Mouse (Mus musculus) cerebellum, adult 8-10 months (tissue): ENCODE measurements around the gene Lat.

ENCODE experiments used
- DNase-seq: peaks from one replicate; pipeline ENCODE4 v3.0.0; 2022

Lat gene

GRCm38 (mm10) chr7:126363038-126363437 is 6.3 kb downstream of the Lat start:
- DNase-seq = no peak

DNA sequence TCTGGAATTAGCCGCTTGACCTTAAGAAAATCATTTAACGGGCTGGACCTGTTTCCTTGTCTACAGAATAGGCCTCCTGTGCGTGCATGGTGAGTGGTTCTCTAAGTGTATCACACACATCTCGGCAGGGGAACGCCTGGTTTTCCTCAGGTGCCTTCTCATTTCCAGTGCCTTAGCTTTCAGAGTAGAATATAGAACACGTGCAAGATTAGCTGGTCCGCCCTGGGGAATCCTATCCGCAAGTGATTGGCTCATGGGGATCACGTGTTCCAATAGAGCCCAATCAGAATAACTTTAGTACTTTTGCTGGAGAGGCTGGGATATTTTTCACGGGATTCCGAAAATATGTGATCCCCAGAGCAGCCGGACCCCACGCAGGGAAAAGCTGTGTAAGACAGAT is 10.3 kb downstream of the Lat start:
- no peak for DNase-seq

DNA sequence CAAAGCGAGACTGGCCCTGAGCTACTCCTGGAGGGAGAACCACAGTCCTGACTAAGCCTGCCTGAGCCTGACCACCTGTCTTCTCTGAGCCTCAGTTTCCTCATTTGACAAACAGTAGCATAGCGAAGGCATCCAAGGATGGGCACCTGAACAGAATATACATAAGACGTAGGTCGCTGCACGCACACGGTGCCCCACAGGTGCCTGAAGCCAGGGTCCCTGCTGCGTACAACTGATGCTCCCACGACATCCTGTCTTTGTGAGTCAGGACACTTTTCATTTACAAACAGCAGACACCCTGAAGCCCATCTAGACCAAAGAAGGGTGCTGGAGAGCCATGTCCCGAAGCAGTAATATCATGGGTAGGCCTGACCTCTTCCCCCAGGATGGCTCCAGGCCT is 11.0 kb downstream of the Lat start:
- DNase-seq = no peak

GRCm38 (mm10) chr7:126357838-126358237 is 11.5 kb downstream of the Lat start:
- DNase-seq = no peak

- no peak for DNase-seq
Observed at GRCm38 (mm10) chr7:126356793-126357591, 12.4 kb downstream of the Lat start.

GRCm38 (mm10) chr7:126355847-126356597 is 13.3 kb downstream of the Lat start:
- no peak for DNase-seq

DNA sequence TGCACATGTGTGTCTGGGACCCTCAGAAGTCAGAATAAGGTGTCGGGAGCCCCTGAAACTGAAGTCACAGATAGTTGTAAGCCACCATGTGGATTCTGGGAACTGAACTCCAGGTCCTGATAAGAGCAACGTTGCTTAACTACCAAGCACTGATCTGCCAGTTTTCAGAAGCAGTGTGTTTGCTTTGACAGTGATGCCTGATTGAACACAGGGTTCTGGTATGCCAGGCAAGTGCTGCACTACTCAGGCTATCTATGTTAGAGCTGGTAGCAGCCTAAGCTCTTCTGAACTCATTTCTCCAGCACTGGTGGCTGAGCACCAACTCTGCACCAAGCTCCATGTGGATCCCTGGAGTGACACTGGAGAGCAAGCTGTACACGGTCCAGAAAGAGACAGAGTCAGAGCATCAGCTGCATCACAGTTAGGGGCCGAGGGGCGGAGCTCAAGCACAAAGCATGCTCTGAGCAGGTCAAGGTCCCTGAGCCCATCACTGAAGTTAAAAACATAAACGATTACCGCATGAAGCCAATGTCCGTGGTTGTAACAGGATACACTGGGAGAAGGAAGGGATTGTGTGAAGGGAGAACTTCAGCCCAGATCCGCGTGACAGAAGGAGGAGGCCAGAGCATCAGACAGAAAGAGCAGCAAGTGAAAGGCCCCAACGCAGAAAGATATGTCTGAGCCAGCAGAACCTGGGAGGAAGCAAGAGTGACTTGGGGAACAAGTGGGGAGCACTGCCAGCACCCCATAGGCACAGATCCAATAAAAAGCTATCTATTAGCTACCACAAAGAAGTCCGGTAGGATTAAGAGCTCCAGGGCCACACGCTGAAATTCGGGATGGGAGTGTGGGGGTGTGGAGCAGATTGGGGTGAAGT is 14.4 kb downstream of the Lat start:
- no peak for DNase-seq

- no peak for DNase-seq
Observed at GRCm38 (mm10) chr7:126353994-126354365, 15.4 kb downstream of the Lat start.

GRCm38 (mm10) chr7:126353251-126353993 is 15.9 kb downstream of the Lat start:
- DNase-seq = no peak

- no peak for DNase-seq
Observed at GRCm38 (mm10) chr7:126351419-126351951, 17.9 kb downstream of the Lat start.

DNA sequence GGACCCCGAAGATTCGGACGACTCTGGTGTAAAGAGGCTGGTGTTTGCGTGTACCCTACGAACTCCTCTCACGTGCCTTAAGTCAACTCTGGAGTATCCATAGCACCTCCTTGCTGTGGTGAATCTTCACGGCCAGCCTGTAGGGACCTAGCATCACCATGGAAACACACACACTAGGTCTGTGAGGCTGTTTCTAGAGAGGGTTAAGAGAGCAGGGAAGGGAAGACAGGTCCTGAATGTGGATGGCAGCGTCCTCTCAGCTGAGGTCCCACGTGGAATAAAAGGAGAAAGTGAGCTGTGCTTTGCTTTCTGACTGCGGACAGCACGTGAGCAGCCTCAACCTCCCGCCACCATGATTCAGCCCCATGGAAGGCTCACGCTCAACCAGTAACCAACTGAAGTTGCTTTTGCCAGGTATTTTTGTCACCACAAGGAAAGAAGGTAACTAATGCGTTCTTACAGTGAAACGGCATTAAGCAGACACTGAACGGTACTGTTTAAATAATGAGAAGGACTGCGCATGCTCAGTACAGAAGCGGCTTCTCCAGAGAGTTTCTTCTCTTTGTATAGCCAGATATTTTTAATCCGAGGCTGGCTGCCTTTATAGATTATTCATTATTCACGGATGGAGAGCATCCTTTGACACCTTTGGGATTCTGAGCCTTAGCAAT is 18.5 kb downstream of the Lat start:
- DNase-seq = no peak

DNA sequence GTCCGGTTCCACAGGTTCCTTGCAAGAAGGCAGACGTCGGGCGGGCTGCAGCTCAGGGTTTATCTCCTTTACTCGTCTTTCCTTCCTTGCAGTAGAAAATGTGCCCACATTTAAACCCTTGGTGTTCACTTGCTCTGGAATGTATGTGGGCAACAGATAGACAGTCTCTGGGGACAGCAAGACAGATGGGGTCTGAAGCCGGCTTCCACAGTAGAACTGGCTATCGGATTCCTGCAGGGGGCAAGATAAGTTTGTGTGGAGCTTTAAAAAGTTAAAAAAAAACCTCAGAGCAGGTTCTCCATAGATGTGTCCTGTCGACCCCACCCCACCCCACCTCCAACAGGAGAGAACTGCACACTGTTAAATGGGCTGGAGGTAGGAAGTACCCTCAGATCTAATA is 21.1 kb downstream of the Lat start:
- no peak for DNase-seq

- no peak for DNase-seq
Observed at GRCm38 (mm10) chr7:126347098-126347497, 22.3 kb downstream of the Lat start.

DNA sequence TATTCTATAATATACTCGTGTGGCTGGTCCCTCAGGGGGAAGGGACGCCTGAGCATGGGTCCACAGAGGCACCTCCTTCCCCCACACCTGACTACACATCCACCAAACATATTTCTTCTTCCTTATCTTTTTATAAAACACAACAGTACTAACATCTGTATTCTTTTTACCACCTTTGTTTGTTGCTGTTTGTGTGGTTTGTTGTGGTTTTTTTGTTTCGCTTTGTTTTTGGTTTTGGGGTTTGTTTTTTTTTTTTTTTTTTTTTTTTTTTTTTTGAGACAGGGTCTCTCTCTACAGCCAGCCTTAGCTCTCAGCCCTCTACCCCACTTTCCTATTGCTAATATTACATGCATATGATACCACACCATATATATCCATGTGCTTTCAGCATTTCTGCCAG is 23.4 kb downstream of the Lat start:
- DNase-seq = no peak

DNA sequence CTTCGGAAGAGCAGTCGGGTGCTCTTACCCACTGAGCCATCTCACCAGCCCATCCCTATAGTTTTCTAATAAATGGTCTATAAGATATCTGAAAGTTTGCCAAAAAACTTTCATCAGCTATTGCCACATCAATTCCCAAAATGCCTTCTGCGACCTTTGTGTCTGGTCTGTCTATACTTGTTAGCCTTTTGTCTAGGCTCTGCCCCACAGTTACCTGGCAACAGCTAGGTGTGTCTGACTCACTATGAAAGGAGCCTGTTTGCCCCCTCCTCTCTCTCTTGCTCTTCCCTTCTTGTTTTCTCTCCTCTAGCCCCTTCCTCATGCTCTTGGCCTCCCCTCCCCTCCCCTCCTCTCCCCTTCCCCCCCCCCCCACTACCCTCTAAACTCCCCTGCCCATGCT is 23.8 kb downstream of the Lat start:
- no peak for DNase-seq

- DNase-seq = no peak
Observed at GRCm38 (mm10) chr7:126340896-126341295, 28.5 kb downstream of the Lat start.

GRCm38 (mm10) chr7:126340206-126340618 is 29.2 kb downstream of the Lat start:
- DNase-seq = no peak

GRCm38 (mm10) chr7:126339521-126339971 is 29.8 kb downstream of the Lat start:
- DNase-seq = no peak

DNA sequence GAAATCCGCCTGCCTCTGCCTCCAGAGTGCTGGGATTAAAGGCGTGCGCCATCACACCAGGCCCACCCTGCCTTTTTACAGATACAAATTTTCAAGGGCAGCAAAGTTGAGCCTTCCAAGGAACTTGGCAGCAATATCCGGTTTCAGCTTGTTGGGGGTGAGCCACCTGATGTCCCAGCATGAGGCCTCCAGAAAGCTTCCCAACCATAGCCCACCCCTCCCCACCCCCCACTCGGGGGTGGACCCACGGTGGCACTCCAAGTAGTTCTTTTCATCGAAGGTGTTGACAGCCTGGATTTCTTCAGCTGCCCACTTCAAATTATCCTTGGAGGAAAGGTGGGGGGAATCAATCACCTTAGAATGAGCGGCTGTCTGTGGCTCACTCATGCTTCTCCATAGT is 30.5 kb downstream of the Lat start:
- no peak for DNase-seq

- no peak for DNase-seq
Observed at GRCm38 (mm10) chr7:126335556-126335955, 33.8 kb downstream of the Lat start.

DNA sequence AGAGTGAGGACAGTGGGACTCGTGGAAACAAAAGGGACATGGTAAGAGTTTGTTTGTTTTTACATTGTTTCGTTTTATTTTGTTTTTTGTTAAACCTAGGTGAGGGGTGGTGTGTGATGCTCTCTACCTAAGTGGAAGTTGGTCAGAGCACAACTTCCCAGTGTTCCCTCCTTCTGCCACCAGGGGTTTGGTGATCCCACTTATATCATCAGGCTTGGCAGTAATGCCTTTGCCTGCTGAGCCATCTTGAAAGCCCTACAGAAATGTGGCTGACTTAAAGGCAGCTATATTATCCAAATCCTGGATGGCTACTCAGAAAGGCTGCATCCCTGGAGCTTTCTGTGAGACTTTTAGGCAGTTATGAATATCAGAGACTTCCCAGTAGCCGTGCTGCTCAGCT is 36.7 kb downstream of the Lat start:
- no peak for DNase-seq

- DNase-seq = no peak
Observed at GRCm38 (mm10) chr7:126330693-126331092, 38.7 kb downstream of the Lat start.
